Mouse (Mus musculus) spleen, postnatal 10 days (tissue): Measurements from ENCODE around the gene 2010111I01Rik.

ENCODE experiments used
- DNase-seq, 2 experiments: peaks; one replicate each; pipeline ENCODE4 v3.0.0; 2021 to 2022; ENCODE audit warnings: low spot score in 2 of 2

2010111I01Rik gene

GRCm38 (mm10) chr13:63286483-63287102, 321.9 kb downstream of the 2010111I01Rik start:
- DNase-seq, result no peak

- DNase-seq, result no peak
Measured at GRCm38 (mm10) chr13:63289152-63289551, 324.5 kb downstream of the 2010111I01Rik start.

DNA sequence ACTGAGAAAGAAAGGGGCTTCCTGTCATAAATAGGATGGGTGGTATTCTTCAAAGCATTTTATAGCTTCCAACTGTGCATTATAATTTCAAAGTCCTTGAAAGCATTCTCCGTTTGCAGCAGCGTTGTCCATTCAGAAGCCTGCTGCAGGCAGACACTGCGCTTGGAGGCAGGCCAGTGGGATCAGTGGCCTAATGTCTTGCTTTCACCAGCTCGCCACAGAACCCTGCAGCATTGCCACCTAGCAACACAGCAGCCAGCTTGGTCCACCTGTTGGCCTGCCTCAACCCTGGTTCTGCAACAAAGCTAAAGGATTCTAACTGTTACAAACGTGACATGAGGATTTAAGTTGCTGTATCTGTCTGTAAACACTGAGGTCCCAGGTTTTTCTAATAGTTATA, 325.0 kb downstream of the 2010111I01Rik start:
- DNase-seq, result no peak

DNA sequence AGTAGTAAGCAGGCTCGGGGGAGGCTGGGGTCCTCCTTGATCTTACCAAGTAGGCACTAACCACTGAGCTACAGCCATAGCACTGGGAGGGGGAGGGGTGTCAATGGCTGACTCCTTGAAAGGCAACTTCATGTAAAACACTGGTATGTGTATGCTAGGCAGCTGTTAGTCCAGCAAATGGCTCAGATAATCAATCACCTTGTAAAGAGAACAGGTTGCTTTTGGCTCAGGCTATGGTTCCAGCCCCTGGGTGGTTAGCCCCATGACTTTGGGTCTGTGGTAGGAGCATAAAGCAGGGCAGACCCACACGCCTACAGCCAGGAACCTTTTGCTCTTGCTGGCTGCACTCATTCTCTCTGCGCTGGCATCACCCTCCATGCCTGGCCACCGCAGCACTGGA, 325.4 kb downstream of the 2010111I01Rik start:
- no peak for DNase-seq

- no peak for DNase-seq
Measured at GRCm38 (mm10) chr13:63291016-63291415, 326.3 kb downstream of the 2010111I01Rik start.

GRCm38 (mm10) chr13:63293647-63294046, 329.0 kb downstream of the 2010111I01Rik start:
- no peak for DNase-seq

DNA sequence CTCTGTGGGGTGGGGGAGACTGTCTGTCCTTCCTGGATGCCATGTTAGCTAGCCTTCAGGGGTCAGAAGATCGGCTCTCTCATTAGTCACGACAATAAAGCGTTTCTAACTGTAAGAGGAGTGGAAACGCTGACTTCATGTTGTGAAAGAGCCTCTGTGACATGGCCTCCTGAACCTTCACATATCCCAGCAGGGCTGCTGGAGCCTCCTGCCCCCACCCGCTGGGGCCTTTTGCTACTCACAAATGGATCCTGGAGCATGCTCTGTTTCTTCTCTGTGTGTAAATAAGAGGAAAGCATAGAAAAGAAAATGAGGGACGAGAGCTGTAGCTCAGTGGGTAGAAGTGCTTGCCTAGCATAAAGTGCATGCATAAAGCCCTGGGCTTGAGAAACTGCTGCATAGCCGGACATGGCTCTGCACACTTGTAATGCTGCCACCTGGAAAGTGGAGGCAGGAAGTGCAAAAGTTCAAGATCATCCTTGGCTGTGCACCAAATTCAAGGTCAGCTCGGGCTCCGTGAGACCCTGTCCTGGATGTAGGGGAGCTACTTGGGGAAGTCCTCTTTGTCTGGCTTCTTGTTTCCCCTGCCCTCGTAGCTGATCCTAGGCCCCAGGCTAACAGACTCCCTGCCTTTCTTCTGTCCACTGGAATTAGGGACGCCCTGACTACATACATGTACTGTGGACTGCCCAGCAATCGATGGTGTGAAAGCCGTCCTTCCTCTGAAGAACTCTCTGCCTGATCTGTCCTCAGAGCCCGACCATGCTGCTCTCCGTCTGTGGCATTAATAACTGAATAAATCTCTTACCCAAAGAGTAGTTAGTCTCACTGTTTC, 329.9 kb downstream of the 2010111I01Rik start:
- no peak for DNase-seq

- no peak for DNase-seq
Measured at GRCm38 (mm10) chr13:63296300-63296699, 331.6 kb downstream of the 2010111I01Rik start.

GRCm38 (mm10) chr13:63297003-63297402, 332.3 kb downstream of the 2010111I01Rik start:
- DNase-seq, result no peak

DNA sequence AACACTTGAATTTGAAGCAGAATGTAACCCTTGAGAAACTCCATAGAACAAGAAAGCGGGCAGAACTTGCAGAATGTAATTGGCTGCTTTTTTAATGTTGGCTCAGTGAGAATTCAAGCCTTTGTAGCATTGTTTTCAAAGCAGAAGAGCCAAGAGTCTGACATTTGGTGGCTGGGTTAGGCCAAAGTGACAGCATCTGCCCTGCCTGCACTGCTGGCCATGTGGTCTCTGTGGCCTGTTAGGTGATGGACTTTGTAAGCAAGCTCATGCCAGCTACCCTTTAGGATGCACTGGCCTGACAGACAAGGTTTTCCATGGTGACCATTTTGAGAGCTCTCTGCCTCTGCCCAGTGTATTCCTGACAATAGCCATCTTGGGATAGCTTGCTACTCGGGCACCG, 333.2 kb downstream of the 2010111I01Rik start:
- no peak for DNase-seq

- DNase-seq, result no peak
Measured at GRCm38 (mm10) chr13:63298931-63299330, 334.2 kb downstream of the 2010111I01Rik start.

DNA sequence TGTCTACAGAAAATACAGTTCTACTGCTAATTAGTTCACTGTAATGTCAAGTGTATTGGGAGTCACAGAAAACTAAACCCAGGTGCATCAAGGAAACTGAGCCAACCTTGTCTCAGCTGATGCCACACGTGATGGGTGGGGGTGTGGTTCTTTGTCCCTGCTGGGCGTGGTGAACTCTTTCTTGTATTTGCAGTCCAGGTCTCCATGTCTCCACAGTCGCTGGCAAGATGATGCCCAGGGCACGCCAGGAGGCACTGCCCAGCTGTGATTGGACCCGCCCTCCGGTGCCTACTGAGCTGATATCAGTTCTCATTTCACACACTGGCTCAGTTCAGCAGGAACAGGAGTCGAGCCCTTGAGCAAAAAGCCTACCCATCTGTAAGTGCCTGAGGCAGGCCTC, 336.2 kb downstream of the 2010111I01Rik start:
- DNase-seq, result no peak

DNA sequence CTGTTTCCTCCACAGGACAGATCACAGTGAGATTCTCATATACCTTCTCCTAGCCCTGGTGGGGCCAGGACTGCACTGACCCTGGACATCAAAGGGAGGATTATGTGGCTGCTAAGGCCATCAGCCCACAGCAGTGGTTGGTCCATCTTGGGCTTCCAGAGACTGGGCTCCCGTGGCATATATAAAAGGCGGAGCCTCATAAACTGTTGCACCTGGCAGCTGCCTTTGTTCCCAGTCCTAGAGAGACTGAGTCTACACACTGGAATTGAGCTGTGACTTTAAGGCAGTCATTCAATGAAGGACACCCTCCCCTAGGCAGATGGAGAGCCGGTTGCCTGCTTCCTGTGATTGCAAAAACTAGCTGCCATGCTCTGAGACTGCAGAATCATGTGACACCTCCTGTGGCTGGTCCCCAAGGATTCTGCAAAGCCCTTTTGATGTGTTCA, 337.1 kb downstream of the 2010111I01Rik start:
- DNase-seq, result no peak

- DNase-seq, result no peak
Measured at GRCm38 (mm10) chr13:63302381-63302780, 337.7 kb downstream of the 2010111I01Rik start.

DNA sequence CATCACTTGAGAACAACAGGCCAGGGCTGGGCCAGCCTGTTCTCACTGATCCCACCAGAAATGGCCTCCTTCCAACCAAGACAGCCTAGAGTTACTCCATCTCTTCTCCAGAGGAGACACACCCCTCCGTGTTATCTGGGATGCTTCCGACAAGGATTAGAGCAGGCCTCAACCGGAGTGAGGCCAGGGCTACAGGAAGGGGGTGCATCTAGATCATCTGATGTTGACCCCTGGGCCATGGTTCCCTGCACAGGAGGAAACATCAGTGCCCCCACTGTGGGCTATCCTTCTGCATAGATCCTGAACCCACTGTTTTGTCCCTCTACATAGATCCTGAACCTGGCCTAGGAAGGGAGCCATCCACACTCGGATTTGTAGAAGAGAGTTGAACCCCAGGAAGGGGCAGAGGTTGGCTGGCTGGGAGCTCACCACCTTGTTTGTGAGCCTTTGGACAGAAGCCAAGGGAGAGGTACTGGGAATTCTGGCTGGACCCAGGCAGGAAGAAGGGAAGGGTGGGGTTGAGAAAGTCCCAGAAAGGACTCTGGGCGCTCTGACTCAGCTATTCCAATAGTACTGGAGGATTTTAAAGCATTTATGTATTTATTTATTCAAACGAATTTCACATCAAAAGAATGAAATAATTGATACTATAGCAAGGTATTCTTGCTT, 339.6 kb downstream of the 2010111I01Rik start:
- no peak for DNase-seq

DNA sequence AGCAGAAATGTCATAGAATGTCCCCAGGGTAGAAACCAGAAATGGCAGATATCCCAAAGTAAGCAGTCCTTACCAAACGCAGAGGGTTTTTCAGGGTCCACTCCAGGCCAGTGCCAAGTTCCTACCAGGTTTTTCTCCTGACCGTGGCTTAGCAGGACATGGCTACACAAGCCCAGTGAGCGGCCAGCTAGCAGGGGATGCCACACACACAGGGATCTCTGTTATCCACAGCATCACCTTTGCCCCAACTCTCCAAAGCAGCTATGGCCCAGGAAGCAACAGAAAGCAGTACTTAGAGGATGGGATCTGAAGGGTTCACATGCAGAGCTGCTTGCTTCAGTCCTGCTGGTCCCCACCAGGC, 340.1 kb downstream of the 2010111I01Rik start:
- no peak for DNase-seq

DNA sequence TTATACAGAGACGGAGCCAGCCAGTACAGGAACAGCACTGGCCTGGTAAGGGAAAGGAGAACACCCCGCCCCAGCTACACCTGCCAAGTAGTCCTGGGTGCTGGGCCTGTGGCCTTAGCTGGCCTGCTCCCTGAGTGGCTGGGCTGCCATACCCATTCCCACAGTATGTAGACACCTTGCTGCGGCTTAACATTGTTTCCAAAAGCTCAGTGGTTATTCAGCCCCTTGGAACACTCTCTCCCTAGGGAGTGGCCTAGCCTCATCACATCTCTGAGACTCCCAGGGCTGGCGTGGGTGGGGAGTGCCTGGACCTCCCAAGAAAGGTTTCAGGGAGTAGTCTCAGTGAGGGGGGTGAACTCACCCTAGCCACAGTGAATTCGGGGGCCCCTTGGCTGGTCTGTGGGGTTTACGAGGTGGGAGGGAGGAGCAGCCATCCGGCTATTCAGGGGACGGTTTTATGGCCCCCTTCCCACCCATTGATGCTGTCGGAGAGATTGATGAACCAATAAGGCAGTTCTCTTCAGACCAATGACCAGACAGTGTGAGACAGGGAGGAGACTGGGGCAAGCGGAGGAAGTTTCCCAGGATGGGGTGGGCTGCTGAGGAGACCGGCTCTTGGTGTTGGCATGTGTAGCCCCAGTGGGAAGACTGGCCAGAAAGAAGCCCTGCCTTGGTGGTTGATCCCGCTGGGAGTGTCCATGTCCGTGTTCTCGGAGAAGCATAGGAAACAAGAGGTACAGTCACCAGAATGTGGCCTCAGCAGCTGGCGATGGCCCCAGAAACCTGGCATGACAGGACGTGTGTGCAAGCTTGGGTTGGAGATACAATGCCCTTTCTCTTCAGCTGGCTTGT, 340.7 kb downstream of the 2010111I01Rik start:
- DNase-seq, result no peak

DNA sequence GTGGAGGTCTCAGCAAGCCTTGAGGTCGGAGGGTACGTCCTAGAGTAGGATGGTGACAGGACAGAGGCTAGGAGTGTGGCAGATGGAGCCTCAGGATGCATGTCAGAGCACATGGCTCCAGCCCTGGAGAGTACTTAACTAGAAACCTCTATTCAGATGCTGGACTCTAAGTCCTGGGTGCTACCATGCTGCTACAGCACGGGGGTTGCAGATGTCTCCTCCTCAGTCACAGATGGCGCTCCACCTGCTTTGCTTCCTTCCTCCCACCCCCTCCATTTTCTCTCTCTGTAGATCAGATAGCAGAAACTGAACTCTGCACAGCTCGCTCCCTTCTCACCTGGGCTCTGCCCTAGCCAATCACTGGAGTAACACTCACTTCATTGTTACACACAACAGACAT, 342.1 kb downstream of the 2010111I01Rik start:
- DNase-seq, result no peak

DNA sequence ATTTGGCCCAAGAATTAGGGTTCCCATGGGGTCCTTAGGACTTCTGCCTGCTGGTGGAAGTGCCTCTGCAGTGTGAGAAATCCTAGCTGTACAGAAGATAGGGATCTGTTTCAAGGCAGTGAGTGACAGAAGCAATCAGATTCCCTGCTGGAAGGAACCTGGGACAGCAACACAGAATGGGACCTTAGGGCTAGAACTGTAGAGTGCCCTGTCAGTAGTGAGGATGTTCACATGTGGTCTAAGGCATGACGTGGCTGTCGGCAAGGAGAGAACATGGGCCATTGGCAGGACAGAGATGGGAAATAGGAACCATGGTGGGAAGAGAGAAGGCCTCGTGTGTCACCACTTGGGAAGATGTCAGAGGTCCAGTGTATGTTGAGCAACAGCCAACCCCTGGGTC, 344.9 kb downstream of the 2010111I01Rik start:
- no peak for DNase-seq

GRCm38 (mm10) chr13:63311156-63311555, 346.5 kb downstream of the 2010111I01Rik start:
- DNase-seq, result no peak

- no peak for DNase-seq
Measured at GRCm38 (mm10) chr13:63313247-63313646, 348.6 kb downstream of the 2010111I01Rik start.
